Mouse (Mus musculus) forebrain, embryonic 11.5 days (tissue): ENCODE measurements at regions not wholly inside any gene's neighbourhood (a gene's known extent, or its start where the extent isn't known, plus 50 kb on each side); places are given as distances from the start of the nearest gene placed in this dataset.

ENCODE experiments used
- ATAC-seq: fragments of 200-750 bp; cut with Nextera tagmentation; replicated peaks from 2 replicates; pipeline ENCODE4 v1.8.0; 2017; ENCODE audit warnings: moderate TSS enrichment; ENCODE audit not compliant: low FRiP score
- DNase-seq: peaks from one replicate; pipeline ENCODE4 v3.0.0-alpha.2; 2017; ENCODE audit warnings: low spot score
- H3K27ac ChIP-seq: fragments of 300-500 bp; sonication (generic); 2 replicates; pipeline ENCODE4 v1.5.1; 2014; ENCODE audit warnings: low read depth, low read length
- H3K27me3 ChIP-seq: fragments of 300-500 bp; sonication (generic); 2 replicates; pipeline ENCODE4 v1.6.1; 2014; ENCODE audit warnings: mild to moderate bottlenecking, low read length, mixed read lengths; ENCODE audit not compliant: control insufficient read depth, insufficient read depth
- H3K36me3 ChIP-seq: fragments of 300-500 bp; sonication (generic); 2 replicates; pipeline ENCODE4 v1.6.1; 2014; ENCODE audit warnings: mild to moderate bottlenecking, low read length, moderate library complexity, mixed read lengths; ENCODE audit not compliant: control insufficient read depth, insufficient read depth
- H3K4me1 ChIP-seq: fragments of 300-500 bp; sonication (generic); replicated peaks from 2 replicates; pipeline ENCODE4 v1.6.1; 2014; ENCODE audit warnings: low read length, mixed read lengths; ENCODE audit not compliant: control insufficient read depth, insufficient read depth
- H3K4me2 ChIP-seq: fragments of 300-500 bp; sonication (generic); 2 replicates; pipeline ENCODE4 v1.6.1; 2014; ENCODE audit warnings: low read depth, mild to moderate bottlenecking, low read length, moderate library complexity, mixed read lengths; ENCODE audit not compliant: severe bottlenecking
- H3K4me3 ChIP-seq: fragments of 300-500 bp; sonication (generic); 2 replicates; pipeline ENCODE4 v1.5.1; 2014; ENCODE audit warnings: low read depth, low read length
- H3K9ac ChIP-seq: fragments of 300-500 bp; sonication (generic); 2 replicates; pipeline ENCODE4 v1.6.1; 2014; ENCODE audit warnings: low read length
- H3K9me3 ChIP-seq: fragments of 300-500 bp; sonication (generic); 2 replicates; pipeline ENCODE4 v1.6.1; 2016; ENCODE audit warnings: low read length, mixed read lengths; ENCODE audit not compliant: control insufficient read depth
- whole genome bisulfite sequencing: fragments of 180-500 bp; shearing (Covaris S2); extraction: QIAGEN DNeasy Blood & Tissue Kit; methylation state at CpG from one replicate; pipeline ENCODE4 v1.1.7; 2014; 5-methylcytosine and 5-hydroxymethylcytosine counted together

DNA sequence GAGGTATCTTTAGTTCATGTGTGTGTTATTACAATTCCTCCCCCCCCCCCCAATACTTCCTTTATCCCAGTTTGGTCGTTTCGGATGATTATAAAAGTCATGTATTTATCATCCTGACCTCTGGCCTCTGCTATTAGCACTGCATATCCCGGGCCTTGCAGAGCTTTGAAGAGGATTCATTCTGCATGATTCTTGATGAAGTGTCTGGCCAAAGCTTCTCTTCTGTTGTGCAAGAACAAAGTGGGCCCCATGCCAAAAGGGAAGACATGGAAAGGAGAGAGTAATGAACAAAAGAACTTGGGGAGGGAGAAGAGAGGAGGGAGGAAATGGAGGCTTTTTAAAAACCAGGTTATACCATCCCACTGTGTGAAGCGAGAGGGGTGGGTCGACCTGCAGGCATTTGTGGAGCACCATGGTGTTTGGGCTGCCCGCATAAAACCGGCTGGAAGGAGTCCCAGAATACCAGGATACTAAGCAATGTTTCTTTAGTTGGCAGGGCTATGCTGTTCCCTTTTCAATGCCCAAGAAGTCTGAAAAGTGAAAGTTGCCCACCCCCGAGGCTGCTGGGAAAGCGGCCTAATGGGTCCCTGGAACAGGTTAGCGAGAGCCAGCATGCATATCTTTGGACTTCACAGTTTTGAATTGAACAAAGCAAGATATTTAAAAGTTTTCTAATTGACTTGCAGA, 391.3 kb upstream of the Adgrl2 start:
- ATAC-seq = no peak
- H3K27me3 ChIP-seq = no peaks in the 10 kb centered on the region
- no peak overlapping the region for H3K4me2 ChIP-seq
- no peaks in the 10 kb centered on the region for H3K9me3 ChIP-seq
- no peak overlapping the region for H3K9ac ChIP-seq
- WGBS = 84% methylated on average over 10 of the region's 10 CpGs
- H3K27ac ChIP-seq = no peak overlapping the region
- no peaks in the 10 kb centered on the region for H3K4me1 ChIP-seq
- DNase-seq = no peak
- no peak overlapping the region for H3K4me3 ChIP-seq
- no peaks in the 10 kb centered on the region for H3K36me3 ChIP-seq

- no peaks in the 10 kb centered on the region for H3K9me3 ChIP-seq
- no peak overlapping the region for H3K4me3 ChIP-seq
- ATAC-seq = no peak
- H3K27ac ChIP-seq = no peak overlapping the region
- no peaks in the 10 kb centered on the region for H3K27me3 ChIP-seq
- H3K9ac ChIP-seq = no peak overlapping the region
- no peaks in the 10 kb centered on the region for H3K4me1 ChIP-seq
- no peaks in the 10 kb centered on the region for H3K36me3 ChIP-seq
- no peak for DNase-seq
- 78% methylated on average over 6 of the region's 6 CpGs for WGBS
- H3K4me2 ChIP-seq = no peak overlapping the region
Observed at GRCm38 (mm10) chr3:149381051-149381450, 390.7 kb upstream of the Adgrl2 start.

DNA sequence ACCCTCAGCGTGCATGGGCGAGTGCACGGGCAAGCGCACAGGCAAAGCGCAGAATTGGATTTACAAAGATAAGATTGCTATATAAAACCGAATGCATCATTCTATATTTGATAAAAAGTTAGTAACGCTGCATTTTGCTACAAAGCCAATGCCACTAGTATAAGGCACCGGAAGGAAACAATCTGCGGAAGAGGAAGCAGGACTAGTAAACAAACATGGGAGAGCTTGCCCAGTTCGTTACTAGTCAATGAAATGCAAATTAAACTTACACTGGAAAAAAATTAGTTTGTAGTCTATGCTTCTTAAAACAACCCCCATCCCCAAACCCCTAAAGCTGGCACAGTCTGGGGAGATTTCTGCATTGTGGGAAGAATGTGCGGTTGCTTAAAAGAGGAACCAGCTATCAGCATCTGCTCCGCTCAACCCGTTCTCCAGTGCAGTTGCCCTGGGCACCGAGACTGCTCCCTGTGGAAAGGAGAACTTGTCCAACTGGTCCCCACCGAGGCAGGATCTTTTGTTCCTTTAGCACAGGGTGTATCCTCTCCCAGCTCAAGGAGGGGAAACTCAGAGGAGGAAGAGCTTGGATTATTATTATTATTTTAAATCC, 389.6 kb upstream of the Adgrl2 start:
- no peak overlapping the region for H3K4me3 ChIP-seq
- H3K27me3 ChIP-seq = no peaks in the 10 kb centered on the region

GRCm38 (mm10) chr3:149379249-149379865, 389.0 kb upstream of the Adgrl2 start:
- no peak overlapping the region for H3K27ac ChIP-seq
- no peak overlapping the region for H3K4me3 ChIP-seq
- no peaks in the 10 kb centered on the region for H3K9me3 ChIP-seq
- DNase-seq (no peak), ATAC-seq (no peak)
- no peaks in the 10 kb centered on the region for H3K27me3 ChIP-seq
- 86% methylated on average over 3 of the region's 3 CpGs for WGBS
- H3K36me3 ChIP-seq = no peaks in the 10 kb centered on the region
- no peaks in the 10 kb centered on the region for H3K4me1 ChIP-seq
- no peak overlapping the region for H3K4me2 ChIP-seq
- no peak overlapping the region for H3K9ac ChIP-seq

More for the DNA sequence above, 389.6 kb upstream of the Adgrl2 start:
- 78% methylated on average over 15 of the region's 15 CpGs for WGBS
- no peak for DNase-seq
- ATAC-seq = no peak
- Histone ChIP-seq H3K36me3 (no peaks in the 10 kb centered on the region), H3K4me1 (no peaks in the 10 kb centered on the region), H3K27ac (no peak overlapping the region), H3K9ac (no peak overlapping the region), H3K4me2 (no peak overlapping the region), H3K9me3 (no peaks in the 10 kb centered on the region)

DNA sequence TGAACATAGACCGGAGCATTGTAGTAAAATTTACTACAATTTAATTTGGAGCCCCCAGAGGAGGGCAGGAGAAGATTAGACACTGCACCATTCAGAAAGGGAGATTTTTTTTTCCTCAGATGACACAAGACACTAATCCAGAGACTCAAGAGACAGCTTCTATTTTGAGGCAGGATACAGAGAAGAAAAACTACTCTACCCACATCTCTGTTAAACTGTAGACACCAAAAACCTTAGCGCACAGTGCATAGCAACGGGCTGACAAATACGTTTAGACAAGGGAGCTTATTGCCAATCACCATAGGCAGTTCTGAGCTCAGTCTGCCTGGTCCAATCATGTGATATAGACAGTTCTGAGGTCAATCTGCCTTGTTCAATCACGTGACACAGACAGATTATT, 381.1 kb upstream of the Adgrl2 start:
- ATAC-seq (no peak), DNase-seq (no peak)
- Histone ChIP-seq H3K4me3 (no peak overlapping the region), H3K9ac (no peak overlapping the region), H3K36me3 (no peaks in the 10 kb centered on the region), H3K27ac (no peak overlapping the region), H3K4me1 (no peaks in the 10 kb centered on the region), H3K4me2 (no peak overlapping the region), H3K9me3 (no peaks in the 10 kb centered on the region), H3K27me3 (no peaks in the 10 kb centered on the region)
- 92% methylated on average over 5 of the region's 5 CpGs for WGBS

GRCm38 (mm10) chr3:149370517-149371227, 380.3 kb upstream of the Adgrl2 start:
- DNase-seq (no peak), ATAC-seq (no peak)
- 93% methylated on average over 6 of the region's 6 CpGs for whole genome bisulfite sequencing
- Histone ChIP-seq H3K4me3 (no peak overlapping the region), H3K27me3 (no peaks in the 10 kb centered on the region), H3K4me1 (no peaks in the 10 kb centered on the region), H3K9ac (no peak overlapping the region), H3K27ac (no peak overlapping the region), H3K4me2 (no peak overlapping the region), H3K36me3 (no peaks in the 10 kb centered on the region), H3K9me3 (no peaks in the 10 kb centered on the region)

DNA sequence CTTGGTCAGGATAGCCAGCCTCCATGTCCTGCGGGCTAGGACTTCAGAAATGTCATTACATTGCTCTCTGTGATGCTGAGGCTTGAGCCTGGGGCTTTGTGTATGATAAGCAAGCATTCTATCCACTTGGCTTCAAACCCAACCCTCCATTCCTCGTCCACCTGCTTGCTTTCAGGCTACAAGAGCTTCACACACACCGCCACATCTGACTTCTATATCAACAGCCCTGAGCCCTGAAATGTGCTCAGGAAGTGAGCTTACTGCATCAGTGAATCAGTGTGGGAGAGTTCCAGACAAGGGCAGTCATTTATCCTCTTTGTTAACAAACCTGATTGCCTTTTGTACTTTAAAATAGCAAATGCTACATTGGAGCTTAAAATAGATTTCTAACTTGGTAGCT, 377.5 kb upstream of the Adgrl2 start:
- Histone ChIP-seq H3K27ac (no peak overlapping the region), H3K4me2 (no peak overlapping the region), H3K9me3 (no peaks in the 10 kb centered on the region), H3K9ac (no peak overlapping the region), H3K27me3 (no peaks in the 10 kb centered on the region), H3K4me3 (no peak overlapping the region), H3K36me3 (no peaks in the 10 kb centered on the region), H3K4me1 (no peaks in the 10 kb centered on the region)
- ATAC-seq (no peak), DNase-seq (no peak)
- 80% methylated on average over 3 of the region's 3 CpGs for WGBS

DNA sequence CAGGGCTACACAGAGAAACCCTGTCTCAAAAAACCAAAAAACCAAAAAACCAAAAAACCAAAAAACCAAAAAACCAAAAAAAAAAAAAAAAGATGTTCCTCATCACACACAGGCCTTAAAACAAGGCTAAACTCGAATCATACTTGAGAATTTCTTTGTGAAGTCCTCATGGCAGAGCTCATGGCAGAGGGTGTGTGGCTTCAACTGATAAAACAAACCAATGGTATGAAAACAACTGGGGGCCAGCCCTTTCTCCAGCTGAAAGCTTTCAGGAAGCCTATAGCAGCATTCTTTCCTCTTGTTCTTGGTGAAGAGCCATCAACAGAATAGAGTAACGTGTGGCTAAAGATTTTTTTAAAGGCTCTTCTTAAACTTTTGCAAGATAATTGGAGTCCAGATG, 369.8 kb upstream of the Adgrl2 start:
- DNase-seq (no peak), ATAC-seq (no peak)
- WGBS = 78% methylated on average over 2 of the region's 2 CpGs
- Histone ChIP-seq H3K27ac (no peak overlapping the region), H3K9ac (no peak overlapping the region), H3K27me3 (no peaks in the 10 kb centered on the region), H3K4me3 (no peak overlapping the region), H3K4me1 (peaks cover 14% of the 10 kb centered on the region), H3K36me3 (no peaks in the 10 kb centered on the region), H3K9me3 (no peaks in the 10 kb centered on the region), H3K4me2 (no peak overlapping the region)
